Mouse (Mus musculus) megakaryocyte, adult 5-6 weeks (primary cell): Measurements from ENCODE around the gene Nrbp1. TPM values are rescaled to one million over a fixed set of nuclear protein-coding genes. Genes with fewer than 3 reads are reported as not detected.

Source experiments
- ATAC-seq: 2 replicates; pipeline ENCODE4 v1.8.0; 2016; ENCODE audit warnings: mild to moderate bottlenecking, inconsistent platforms; ENCODE audit not compliant: poor library complexity, severe bottlenecking
- total RNA-seq, 2 experiments: library from RNA; stranded (forward) in 1 of 2; stranded (reverse) in 1 of 2; fragments of 153-499, 151-499 nt in 1 of 2; fragments of 221-1000, 200-1000 nt in 1 of 2; gene quantifications; 2 replicates each; pipeline versions ENCODE4 v1.2.3 to v1.2.4; 2015 to 2017

Gene Nrbp1
- total RNA-seq (2015): 57.2 and 64.1 TPM in 2 replicates
- total RNA-seq (2017): 112 and 114 TPM in 2 replicates

DNA sequence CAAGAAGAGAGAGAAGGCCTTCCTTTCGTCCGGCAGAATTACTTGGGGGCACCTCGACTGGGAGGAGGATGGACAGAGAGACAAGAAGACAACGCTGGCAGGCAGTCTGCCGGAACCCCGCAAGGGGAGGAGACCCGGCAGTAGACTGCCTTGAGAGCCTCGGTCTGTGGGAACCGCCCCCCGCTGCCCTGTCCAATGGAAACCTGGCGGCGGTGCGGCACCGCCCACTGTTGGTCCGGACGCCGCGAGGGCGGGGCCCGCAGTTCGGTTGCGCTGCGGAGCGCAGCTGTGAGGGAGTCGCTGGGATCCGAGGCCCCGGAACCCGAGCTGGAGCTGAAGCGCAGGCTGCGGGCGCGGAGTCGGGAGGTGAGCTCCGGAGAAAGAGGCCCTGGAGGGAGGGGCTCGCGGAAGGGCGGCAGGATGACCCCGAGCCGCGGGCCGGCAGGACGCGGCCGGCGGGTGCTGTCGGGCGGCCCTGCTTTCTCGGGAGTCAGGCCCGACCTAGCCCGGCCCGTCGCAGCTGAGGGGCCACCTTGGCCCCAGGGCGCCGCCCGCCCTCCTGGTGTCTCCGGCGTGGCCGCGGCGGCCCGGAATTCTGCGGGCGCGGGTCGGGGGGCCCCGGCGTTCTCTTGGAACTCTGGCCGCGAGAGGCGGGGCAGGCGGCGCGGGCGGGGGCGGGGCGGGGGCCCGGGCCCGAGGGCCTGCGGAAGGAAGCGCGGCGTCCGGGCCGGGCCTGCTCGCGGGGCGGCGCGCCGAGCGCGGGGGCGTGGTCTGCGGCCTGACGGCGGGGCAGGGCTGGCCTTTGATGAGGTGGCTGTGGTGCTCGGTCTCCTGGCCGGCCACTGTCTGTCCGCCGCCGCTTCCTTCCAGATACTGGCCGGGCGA lies at the start of gene Nrbp1, which contains the start of gene Gm9970:
TSS of gene Nrbp1 (plus strand) at position 228 of the 885 bp plus-strand sequence.
TSS of gene Gm9970 (minus strand) at position 596 of the 885 bp plus-strand sequence.
- ATAC-seq: peak; percentile 95

DNA sequence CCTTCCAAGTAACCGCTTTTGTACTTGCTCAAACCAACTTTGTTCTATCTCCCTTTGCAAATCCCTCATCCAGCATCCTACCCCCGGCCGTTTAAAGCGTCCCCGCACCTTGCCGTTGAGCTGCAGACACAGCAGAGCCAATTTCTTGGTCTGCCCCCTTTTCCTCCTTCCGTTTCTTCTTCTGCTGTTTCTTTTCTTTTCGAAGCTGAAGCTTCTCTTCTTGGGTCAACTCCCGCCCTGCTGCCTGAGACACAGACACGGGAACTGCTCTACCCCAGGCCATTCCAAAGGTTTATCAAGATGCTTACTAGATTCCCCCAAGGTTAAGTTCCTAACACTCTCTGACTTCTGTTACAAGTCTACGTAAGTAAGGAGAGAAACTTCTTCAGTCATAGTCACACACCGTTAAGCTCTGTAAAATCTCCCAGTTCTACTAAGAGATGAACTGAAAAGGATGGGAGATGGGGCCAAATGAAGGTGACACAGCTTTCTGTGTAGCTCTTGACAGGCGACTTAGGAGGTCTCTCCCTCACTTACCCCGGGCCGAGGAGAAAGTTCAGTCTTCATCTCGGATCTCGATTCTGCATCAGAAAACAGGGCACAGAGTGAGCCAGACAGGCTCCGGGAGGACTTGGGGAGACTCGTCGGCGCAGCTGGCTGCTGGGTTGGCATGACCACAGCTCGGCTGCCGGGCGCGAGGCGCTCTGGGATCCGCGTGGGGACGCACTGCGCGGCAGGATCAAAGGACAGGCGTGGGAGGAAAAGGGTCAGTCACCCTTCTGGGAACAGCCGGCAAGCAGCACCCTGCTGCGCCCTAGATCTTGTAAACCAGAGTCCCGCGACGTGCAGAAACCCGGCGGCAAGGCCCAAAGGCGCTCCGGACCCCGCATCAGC lies 48.4 kb upstream of the Nrbp1 start:
- peak; percentile 45 for ATAC-seq

DNA sequence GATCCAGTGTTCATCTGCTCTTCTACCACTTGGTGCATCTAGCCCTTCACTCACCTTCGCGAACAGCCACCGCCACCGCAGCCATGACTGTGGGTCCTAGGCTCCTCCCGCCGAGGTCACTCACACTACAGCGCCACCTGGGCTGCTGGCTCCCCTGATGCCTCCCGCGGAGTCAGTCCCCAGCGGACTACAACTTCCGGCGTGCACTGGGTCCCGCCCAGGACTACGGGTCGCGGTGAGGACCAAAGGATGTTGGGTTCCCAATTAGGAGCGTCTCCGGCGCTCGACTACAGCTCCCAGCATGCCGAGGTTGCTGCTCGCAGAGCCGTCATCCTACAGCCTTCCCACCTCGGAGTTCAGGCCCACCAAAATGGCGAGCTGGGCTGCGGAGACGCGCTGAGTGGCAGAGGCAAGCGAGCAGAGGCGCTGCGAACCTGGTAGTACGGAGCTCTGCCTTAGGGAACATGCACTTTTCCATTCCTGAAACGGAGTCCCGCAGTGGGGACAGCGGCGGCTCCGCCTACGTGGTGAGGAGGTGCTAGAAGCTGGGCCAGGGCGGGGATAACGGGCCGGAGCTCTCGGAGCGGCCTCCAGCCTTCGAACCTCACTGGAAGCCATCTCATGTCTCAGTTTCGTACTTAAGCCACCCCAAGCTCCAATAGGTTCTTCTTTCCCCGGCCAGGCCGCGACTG lies 47.6 kb upstream of the Nrbp1 start, which contains the start of the genes Snx17 and Eif2b4:
TSS of gene Snx17 (plus strand) at position 289 of the 692 bp plus-strand sequence.
TSS of gene Eif2b4 (minus strand) at position 492 of the 692 bp plus-strand sequence.
- ATAC-seq: peak; percentile 93

DNA sequence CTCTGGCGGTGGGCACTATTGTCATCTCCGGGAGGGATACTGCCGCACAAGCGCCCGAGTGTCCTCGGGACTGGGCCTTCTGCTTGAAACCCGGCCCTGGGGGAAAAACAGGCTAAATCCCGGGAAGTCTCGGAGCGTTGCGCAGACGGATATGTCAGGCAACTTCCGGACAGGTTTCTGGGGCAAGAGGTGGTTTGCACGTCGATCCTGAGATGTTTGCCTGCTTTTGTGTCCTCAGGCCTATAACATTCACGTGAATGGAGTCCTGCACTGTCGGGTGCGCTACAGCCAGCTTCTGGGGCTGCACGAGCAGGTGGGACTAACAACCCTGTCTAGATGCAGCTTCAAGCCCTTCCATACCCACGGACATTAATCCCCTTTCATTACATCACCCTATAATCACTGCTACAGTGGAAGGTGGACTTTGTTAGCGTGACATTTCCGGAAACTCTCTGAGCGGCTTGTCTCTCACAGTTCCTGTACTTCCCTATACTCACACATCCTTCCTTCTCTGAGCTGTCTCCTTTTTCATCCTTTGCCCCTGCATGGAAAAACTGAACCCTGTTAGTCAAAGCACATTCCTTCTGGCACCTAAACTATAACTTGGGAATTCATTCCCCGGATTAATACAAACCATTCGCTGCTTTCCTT lies 46.9 kb upstream of the Nrbp1 start:
- ATAC-seq: no peak

DNA sequence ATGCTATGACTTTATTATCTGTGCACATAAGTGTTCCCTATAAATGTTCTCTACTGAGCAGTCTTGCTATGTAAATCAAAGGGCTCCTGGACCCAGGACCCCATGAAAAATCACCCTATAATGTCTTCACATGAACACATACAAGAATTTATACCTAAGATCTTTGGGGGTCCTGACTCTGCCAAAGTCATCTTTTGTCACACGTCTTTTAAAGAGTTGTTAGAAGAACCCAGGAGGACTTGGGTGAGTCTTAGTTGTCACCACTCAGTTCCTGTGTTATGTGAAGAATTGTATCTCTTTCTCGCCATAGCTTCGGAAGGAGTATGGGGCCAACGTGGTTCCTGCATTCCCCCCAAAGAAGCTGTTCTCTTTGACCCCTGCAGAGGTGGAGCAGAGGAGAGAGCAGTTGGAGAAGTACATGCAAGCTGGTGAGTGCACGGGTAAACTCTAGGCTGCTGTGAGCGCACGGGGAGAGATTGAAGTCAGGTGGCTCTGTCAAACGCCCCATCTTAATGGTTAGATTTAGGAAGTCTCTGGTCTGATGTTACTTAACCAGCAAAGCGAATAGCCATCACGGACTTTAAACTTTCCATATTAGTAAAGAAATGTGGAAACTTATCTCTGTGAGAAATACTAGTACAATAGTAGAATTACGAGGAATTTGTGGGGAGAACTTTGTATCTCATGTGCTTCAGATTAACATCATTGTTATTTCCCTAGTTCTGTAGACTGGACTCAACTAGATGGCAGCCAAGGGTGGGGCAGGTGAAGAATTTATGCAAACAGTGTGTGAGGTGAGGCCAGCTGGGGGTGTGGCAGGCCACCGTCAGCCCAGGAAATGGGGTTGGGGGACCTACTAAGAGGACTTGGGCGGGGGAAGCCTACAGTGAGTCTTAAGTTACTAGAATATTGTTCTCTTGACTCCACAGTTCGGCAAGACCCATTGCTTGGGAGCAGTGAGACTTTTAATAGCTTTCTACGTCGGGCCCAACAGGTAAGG lies 45.9 kb upstream of the Nrbp1 start:
- ATAC-seq: no peak

DNA sequence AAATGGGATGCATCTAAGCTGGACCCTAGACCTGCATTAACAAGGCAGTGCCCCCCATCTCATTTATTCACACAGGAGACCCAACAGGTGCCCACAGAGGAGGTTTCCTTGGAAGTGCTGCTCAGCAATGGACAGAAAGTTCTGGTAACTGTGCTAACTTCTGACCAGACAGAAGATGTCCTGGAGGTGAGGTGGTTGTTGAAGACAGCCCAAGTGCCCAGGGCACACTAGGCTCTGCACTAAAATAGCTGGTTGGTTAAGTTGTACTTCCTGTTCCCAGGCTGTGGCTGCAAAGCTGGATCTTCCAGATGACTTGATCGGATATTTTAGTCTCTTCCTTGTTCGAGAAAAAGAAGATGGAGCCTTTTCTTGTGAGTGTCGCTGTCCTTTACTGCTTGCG lies 45.0 kb upstream of the Nrbp1 start:
- ATAC-seq: no peak

DNA sequence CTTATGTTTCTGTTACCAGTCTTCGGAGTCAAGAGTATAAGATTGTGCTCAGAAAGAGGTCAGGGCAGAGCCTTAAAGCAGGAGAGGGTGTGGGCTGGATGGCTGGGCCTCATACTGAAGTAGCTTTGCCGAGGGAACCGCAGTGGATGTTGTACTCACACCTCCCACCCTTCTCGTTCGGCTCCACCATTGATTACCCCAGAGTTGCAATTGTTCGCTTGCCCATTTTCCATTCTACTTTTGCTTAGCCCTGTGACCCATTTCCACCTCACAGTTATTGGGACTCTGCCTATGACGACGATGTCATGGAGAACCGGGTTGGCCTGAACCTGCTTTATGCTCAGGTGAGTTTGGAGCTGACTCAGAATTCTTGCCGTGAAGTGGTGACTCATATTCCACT lies 44.5 kb upstream of the Nrbp1 start:
- no peak for ATAC-seq

DNA sequence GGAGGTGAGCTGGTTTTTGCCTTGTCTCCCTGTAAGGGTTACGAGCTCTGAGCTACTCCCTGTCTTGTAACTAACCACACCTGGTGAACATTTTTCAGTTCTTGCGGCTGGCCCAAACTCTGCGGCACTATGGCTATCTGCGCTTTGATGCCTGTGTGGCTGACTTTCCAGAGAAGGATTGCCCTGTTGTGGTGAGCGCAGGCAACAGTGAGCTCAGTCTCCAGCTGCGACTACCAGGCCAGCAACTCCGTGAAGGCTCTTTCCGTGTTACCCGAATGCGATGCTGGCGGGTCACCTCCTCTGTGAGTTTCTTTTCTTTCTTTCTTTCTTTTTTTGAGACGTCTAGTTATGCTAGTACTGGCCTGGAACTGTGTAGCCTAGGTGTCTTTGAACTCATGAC lies 43.6 kb upstream of the Nrbp1 start:
- ATAC-seq: no peak

DNA sequence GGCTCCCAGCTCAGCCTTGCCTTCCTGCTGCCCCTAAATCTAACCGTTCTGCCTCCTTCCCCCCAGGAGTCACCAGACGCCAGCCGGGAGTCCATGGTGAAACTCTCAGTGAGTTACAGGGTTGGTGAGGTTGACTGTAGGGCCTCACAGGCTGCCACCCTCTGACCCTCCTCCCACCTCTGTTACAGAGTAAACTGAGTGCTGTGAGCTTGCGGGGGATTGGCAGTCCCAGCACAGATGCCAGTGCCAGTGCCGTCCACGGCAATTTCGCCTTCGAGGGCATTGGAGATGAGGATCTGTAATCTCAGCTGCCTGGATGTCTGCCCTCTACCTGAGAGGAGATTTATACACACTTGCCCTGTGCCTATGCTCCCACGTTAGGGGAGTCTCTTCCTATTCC lies 42.5 kb upstream of the Nrbp1 start:
- ATAC-seq: no peak

DNA sequence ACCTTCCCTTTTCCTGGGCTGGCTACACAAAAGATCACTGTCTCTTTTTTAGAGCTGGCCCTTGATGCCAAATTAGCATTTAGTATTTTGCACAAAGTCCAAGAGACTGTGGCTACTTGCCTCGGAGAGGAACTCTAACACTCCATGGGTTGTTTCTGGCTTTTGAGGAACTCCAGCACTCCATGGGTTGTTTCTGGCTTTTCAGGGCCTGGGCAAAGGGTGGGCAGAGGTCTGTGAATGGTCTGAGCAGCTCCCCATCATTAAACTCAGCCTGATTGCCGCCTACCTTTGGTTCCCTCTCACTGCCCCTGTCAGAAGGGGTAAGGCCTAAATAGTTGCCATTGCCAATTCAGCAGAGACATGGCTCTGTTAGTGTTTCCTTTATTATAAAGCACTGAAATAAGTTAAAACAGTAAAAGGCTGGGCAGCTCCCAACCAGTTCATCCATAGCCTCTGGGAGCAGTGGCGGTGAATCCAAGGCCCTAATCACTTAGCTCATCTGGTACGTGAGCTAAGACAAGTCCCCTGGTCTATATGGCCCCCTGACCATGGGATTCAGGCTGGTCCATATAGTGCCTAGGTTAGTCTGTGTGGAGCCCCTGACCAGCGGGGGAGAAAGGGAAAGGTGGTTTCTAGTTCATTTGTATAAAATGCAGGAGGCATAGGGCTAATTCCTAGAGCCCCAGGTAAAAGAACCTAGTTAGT lies 41.9 kb upstream of the Nrbp1 start:
- no peak for ATAC-seq

DNA sequence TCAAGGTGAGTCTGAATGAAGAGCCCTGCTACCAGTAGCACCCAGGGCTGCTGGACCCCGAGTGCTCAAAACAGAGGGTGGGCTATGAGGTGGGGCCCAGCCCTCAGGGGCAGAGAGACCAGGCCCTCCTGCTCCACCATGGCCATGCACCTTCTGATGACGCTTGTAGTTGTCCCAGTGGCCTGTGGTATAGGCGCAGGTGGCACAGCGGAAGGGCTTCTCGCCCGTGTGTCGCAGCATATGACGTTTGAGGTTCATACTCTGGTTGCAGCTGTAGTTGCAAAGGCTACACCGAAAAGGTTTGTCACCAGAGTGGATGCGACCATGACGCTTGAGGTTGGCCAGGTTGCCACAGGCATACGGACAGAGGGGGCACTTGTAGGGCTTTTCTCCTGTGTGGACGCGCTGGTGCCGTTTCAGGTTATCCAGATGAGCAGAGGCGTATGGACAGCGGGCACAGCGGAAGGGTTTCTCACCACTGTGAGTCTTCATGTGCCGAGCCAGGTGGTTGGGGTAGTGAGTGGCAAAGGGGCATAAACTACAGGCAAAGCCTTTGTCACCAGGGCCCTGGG lies 41.3 kb upstream of the Nrbp1 start:
- no peak for ATAC-seq

DNA sequence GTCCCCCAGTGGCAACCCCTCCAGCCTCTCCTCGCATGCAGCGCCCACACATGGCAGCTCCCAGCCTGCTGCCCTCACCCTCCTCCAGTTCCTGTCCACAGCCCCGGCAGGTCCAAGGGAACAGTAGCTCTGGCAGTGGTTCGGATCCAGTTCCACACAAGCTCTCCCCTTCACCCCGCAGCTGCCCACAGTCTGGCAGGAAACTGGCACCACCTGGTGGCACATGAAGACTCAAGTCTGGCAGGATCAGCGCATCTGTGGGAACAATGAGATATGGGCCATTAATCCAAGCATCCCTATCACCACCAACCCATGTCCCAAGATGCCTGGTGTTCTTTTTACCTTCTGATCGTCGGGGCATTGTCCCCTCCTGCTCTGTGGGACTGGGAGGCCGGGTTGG lies 40.8 kb upstream of the Nrbp1 start:
- ATAC-seq: no peak

DNA sequence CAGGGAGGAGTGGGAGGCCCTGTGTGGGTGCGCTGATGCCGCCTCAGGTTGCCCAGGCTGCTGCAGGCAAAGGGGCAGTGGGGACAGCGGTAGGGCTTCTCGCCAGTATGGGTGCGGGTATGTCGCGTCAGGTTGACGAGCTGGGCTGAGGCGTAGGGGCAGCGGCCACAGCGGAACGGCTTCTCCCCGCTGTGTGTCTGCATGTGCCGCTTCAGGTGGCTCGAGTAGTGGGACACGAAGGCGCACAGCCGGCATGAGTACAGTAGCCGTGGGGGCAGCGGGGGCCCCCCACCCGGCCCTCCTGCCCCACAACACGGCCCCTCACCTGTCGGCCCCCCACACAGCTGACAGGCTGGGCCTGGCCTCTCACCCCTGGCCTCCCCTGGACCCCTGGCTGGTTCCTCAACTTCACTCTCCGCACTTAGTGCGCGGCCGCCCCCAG lies 40.3 kb upstream of the Nrbp1 start:
- no peak for ATAC-seq

DNA sequence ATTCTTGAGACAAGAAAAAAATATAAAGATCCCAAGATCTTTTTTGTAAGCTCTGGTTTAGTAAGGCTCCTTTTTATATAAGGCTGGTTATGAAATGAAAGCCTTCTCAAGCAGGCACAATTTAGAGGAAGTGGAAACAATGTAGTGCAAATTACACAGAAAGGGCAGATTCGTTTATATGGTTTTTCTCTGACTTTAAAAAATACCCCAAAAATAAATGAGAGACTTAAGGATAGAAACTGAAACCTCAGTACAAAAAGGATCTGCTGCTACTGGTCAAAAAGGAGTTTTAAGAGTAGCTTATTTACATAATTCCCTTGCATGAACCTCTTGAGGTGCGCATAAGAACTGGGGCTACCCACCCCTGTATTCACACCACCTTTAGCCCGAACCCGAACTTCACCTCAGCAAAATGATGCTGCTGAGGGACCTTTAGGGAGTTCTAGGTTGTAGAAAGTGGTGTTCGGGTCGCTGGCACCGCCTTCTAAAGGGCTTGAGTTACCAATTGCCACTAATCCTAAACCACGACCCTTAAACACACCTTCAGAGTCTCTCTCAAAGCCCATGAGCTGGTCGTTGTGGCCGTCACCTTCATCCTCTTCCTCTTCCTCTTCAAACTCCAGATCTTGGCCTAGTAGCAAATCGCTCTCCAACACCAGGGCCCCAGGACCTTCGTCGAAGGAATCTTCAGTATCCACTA lies 39.5 kb upstream of the Nrbp1 start:
- ATAC-seq: no peak

DNA sequence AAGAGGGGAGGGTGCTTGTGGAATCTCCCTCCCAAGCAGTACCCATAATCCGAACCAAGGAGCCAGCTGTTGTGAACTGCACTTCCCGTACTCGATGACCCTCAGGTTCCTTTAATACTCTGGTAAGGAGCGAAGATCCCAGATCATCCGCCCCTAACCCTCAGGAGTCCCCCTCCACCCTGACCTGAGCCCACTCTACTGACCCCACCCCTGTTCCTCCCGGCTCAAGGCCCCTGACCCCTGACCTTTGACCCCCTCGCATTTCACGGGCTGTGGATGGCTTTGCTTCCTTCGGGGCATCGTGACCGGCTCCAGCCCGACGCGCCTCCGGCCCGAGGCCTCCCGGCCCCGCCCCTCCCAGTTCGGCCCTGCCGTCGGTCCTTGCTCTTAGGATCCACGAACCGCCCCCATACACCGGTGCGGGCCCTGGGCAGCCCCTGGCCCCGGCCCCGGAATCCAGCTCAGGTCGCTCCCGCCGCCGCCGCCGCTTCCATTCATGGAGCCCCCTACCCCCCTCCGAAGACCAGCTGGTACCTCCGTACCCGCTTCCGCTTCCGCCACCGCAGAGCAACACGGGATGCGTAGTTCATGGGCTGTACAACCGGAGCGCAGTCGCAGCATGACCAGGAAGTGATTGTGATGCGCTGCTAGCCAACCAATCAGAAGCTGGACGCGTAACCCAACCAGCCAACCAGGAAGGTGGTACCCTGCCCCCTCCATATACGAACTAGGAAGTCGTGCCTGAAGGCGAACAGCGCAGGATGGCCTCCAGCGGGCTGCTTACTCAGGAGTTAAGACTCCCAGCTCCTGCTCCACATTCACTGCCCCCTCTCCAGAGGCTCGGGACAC lies 38.7 kb upstream of the Nrbp1 start, which contains the start of gene Zfp513:
TSS of gene Zfp513 (minus strand) at position 562 of the 849 bp plus-strand sequence.
- peak; percentile 95 for ATAC-seq

DNA sequence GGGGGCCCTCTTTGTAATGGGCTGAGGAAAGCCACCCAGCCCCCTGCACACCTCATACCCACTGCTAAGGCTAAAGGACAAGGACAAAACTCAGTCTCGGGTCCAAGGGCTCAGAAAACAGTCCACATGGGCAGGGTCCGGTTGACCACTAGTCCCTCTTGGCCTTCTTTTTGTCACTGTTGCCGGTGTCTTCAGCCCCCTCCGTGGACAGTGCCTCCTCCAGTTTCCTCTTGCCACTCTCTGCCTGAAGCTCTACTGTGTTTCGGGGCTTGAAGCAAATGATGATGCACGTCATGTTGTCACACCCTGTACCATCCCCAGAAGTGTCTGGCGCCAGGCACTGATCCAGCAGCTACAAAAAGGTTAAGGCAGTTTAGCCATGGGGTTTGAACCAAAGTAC lies 37.7 kb upstream of the Nrbp1 start:
- ATAC-seq: no peak
